Mouse (Mus musculus) ovary, adult 18-20 months (tissue): ENCODE data around the gene Adgre5.

Source experiments
- DNase-seq: peaks from one replicate; pipeline ENCODE4 v3.0.0; 2022; ENCODE audit warnings: low spot score, mixed read lengths

The Adgre5 gene

GRCm38 (mm10) chr8:83684517-83684916 is 56.6 kb downstream of the Adgre5 start:
- no peak for DNase-seq

- DNase-seq = no peak
These were observed 60.0 kb downstream of the Adgre5 start for GRCm38 (mm10) chr8:83681099-83681498.

- no peak for DNase-seq
These were observed 60.5 kb downstream of the Adgre5 start for GRCm38 (mm10) chr8:83680603-83681002.

DNA sequence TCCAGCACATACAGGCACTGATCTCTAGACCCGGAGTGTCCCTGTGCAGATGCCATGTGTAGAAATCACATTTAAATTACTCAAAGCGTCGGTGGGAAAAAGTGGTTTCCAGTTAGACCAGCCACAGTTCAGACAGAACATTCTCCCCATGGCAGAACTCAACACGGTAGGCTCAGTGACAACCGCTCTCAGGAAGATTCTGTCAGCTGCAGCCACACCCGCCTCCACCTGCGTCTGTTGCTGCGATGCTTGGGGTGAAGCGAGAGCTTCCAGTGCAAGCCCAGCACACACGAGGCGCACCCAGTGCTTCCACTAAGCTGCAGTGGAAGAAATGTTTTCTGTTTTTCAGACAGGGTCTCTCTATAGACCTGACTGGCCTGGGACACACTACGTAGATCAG is 61.3 kb downstream of the Adgre5 start:
- DNase-seq = no peak

DNA sequence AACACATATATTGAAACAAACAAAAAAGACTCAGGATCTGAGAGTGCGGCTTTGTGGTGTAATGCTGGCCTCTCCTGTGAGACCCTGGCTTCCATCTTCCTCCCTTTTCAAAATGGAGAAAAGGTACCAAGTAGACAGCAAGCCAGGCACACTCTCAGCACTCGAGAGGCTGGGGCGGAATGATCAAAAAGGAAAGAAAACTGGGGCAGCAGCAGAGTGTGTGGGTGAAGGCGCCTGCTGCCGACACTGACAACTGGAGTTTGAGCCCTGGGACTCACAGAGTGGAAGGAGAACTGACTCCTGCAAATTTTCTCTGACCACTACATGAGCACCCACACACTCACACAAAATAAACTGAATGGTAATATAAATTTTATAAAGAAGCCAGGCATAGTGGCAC is 66.6 kb downstream of the Adgre5 start:
- DNase-seq = no peak
